Mouse (Mus musculus) heart, embryonic 14.5 days (tissue): ENCODE results near the gene Ncmap. TPM values are rescaled to one million over a fixed set of nuclear protein-coding genes. Genes with fewer than 3 reads are reported as not detected.
"Not testable (repeated sequence)": the region's sequence is repeated elsewhere in the genome, so short reads cannot be mapped to it uniquely, and the experiment has no call there.

Source experiments
- ATAC-seq: fragments of 200-750 bp; cut with Nextera tagmentation; 2 replicates; pipeline ENCODE4 v1.8.0; 2017; ENCODE audit warnings: low read depth, moderate TSS enrichment; ENCODE audit not compliant: insufficient number of reproducible peaks, insufficient read depth, low FRiP score
- H3K27ac ChIP-seq, 2 experiments: fragments of 200-500 bp in 1 of 2; fragments of 300-500 bp in 1 of 2; sonication (generic) in 1 of 2; replicated peaks in 1 of 2; 2 replicates each; pipeline ENCODE4 v1.5.1; 2012 to 2014; ENCODE audit warnings: low read depth in 2 of 2, low read length in 2 of 2, control low read depth in 1 of 2, mild to moderate bottlenecking in 1 of 2, mixed read lengths in 1 of 2; ENCODE audit not compliant: control insufficient read depth in 1 of 2, insufficient read depth in 1 of 2
- H3K27me3 ChIP-seq: fragments of 300-500 bp; sonication (generic); 2 replicates; pipeline ENCODE4 v1.6.1; 2014; ENCODE audit warnings: mild to moderate bottlenecking, low read length, control low read depth; ENCODE audit not compliant: control insufficient read depth, insufficient read depth
- H3K36me3 ChIP-seq: fragments of 300-500 bp; sonication (generic); 2 replicates; pipeline ENCODE4 v1.6.1; 2014; ENCODE audit warnings: mild to moderate bottlenecking, control low read depth, low read length, mixed read lengths; ENCODE audit not compliant: control insufficient read depth, insufficient read depth
- H3K4me1 ChIP-seq, 2 experiments: fragments of 200-500 bp in 1 of 2; fragments of 300-500 bp in 1 of 2; sonication (generic) in 1 of 2; 2 replicates each; pipeline ENCODE4 v1.6.1; 2012 to 2014; ENCODE audit warnings: low read length in 2 of 2, control low read depth in 1 of 2, mixed read lengths in 1 of 2; ENCODE audit not compliant: control insufficient read depth in 2 of 2, insufficient read depth in 2 of 2
- H3K4me2 ChIP-seq: fragments of 300-500 bp; sonication (generic); 2 replicates; pipeline ENCODE4 v1.6.1; 2014; ENCODE audit warnings: mild to moderate bottlenecking, low read length
- H3K4me3 ChIP-seq, 2 experiments: fragments of 200-500 bp in 1 of 2; fragments of 300-500 bp in 1 of 2; sonication (generic) in 1 of 2; 2 replicates each; pipeline ENCODE4 v1.5.1; 2012 to 2014; ENCODE audit warnings: low read length in 2 of 2, mild to moderate bottlenecking in 2 of 2, control low read depth in 1 of 2, low read depth in 1 of 2, moderate library complexity in 1 of 2; ENCODE audit not compliant: control insufficient read depth in 1 of 2, insufficient read depth in 1 of 2
- H3K9ac ChIP-seq: fragments of 300-500 bp; sonication (generic); 2 replicates; pipeline ENCODE4 v1.6.1; 2014; ENCODE audit warnings: mild to moderate bottlenecking, low read length
- H3K9me3 ChIP-seq: fragments of 300-500 bp; sonication (generic); 2 replicates; pipeline ENCODE4 v1.6.1; 2016; ENCODE audit warnings: low read length, control low read depth; ENCODE audit not compliant: control insufficient read depth
- WGBS: fragments of 180-500 bp; shearing (Covaris S2); extraction: QIAGEN DNeasy Blood & Tissue Kit; methylation state at CpG from one replicate; pipeline ENCODE4 v1.1.7; 2014; 5-methylcytosine and 5-hydroxymethylcytosine counted together
- polyA plus RNA-seq: library from polyadenylated mRNA; unstranded; fragments of >200 nt; fragmentation: Nextera tagmentation; extraction: Ambion mirVana; gene quantifications from 2 replicates; pipeline ENCODE4 v1.2.1, GENCODE M21; 2014

Gene Ncmap
- polyA plus RNA-seq, 1 experiment from 2014 or later: 0.41 TPM

DNA sequence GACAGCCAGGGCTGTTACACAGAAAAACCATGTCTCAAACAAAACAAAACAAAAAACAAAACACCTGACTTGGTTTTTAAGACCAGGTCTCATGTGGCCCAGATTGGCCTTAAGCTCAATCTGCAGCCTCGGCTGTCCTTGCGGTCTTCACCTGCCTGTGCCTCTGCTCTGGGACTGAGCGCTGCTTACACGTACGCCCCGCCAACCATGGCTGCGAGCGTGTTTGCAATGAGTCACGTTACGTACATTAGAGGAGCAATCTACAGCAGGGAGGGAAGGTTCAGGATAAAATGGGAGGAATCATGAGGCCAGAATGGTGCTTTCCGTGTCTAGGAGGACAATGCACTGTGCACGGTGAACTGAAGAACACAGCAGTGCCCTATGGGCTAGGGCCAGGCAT, 36.3 kb downstream of the Ncmap start:
- no peaks in the 10 kb centered on the region for H3K27me3 ChIP-seq
- no peaks in the 10 kb centered on the region for H3K9me3 ChIP-seq
- H3K9ac ChIP-seq: no peak overlapping the region
- no peak overlapping the region for H3K4me3 ChIP-seq
- no peak overlapping the region for H3K27ac ChIP-seq
- H3K36me3 ChIP-seq: no peaks in the 10 kb centered on the region
- ATAC-seq: no peak
- no peak overlapping the region for H3K4me2 ChIP-seq
- 91% methylated on average over 12 of the region's 12 CpGs for WGBS
- no peaks in the 10 kb centered on the region; a peak in 1 of 4 replicates for H3K4me1 ChIP-seq

- no peaks in the 10 kb centered on the region for H3K36me3 ChIP-seq
- H3K4me2 ChIP-seq: no peak overlapping the region
- ATAC-seq: no peak
- H3K27me3 ChIP-seq: no peaks in the 10 kb centered on the region
- no peak overlapping the region for H3K4me3 ChIP-seq
- H3K9ac ChIP-seq: no peak overlapping the region
- H3K27ac ChIP-seq: no peak overlapping the region
- 2% methylated on average over 6 of the region's 6 CpGs for WGBS
- no peaks in the 10 kb centered on the region for H3K9me3 ChIP-seq
- peaks cover 3 to 7% of the 10 kb centered on the region in 2 experiments for H3K4me1 ChIP-seq
Observed at GRCm38 (mm10) chr4:135358736-135359135, 39.3 kb downstream of the Ncmap start.

DNA sequence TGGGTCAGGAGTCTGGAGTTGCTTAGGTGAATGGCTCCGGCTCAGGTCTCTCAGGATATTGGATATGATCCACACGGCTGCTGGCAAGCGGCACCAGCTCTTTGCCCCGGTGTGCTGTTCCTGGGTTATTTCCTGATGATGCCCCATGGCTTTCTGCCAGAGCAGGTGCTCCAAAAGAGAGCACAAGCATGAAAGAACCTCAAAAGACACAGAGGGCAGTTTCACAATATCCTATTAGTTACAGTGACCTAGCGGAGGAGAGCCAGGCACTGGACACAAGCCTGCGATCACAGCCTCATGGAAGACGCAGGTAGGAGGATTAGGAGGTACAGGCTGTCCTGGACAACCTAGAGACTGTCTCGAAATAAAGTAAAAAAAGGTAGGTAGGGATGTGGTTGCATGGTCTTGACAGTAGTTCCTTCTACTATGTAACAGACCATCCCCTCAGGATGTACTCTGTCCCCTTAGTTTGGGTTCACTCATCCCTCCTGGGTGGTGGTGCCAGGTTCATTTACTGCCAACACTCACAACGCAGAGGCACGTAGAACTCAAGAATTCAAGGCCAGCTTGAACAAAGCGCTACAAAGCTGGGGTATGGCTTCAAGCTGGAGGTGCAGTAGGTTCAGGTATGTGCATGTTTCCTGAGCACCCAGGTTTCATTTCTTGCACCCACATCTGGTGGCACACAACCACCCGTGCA, 40.7 kb downstream of the Ncmap start:
- 75% methylated on average over 12 of the region's 12 CpGs for WGBS

GRCm38 (mm10) chr4:135355886-135356550, 42.0 kb downstream of the Ncmap start:
- Histone ChIP-seq H3K36me3 (no peaks in the 10 kb centered on the region), H3K27me3 (no peaks in the 10 kb centered on the region), H3K4me3 (no peak overlapping the region), H3K4me2 (no peak overlapping the region), H3K27ac (no peak overlapping the region), H3K9ac (no peak overlapping the region), H3K9me3 (no peaks in the 10 kb centered on the region), H3K4me1 (peaks cover 5 to 14% of the 10 kb centered on the region in 2 experiments)
- ATAC-seq: no peak
- 69% methylated on average over 9 of the region's 9 CpGs for WGBS

More for the DNA sequence above, 40.7 kb downstream of the Ncmap start:
- Histone ChIP-seq H3K9me3 (no peaks in the 10 kb centered on the region), H3K36me3 (no peaks in the 10 kb centered on the region), H3K4me3 (no peak overlapping the region), H3K4me1 (peaks cover 3 to 7% of the 10 kb centered on the region in 2 experiments), H3K27ac (no peak overlapping the region), H3K27me3 (no peaks in the 10 kb centered on the region), H3K9ac (no peak overlapping the region), H3K4me2 (no peak overlapping the region)
- ATAC-seq: no peak

GRCm38 (mm10) chr4:135354751-135355150, 43.3 kb downstream of the Ncmap start:
- not testable (repeated sequence) for ATAC-seq, H3K4me2 ChIP-seq, H3K4me3 ChIP-seq, H3K27me3 ChIP-seq, H3K9ac ChIP-seq, H3K9me3 ChIP-seq, H3K36me3 ChIP-seq
- Histone ChIP-seq H3K4me1 (peaks cover 5 to 14% of the 10 kb centered on the region in 2 experiments), H3K27ac (peak overlapping the region in 1 of 2 experiments; percentile 98; a peak in 1 of 4 replicates)

GRCm38 (mm10) chr4:135353794-135354450, 44.1 kb downstream of the Ncmap start:
- 11% methylated on average over 12 of the region's 12 CpGs for WGBS
- Histone ChIP-seq H3K4me2 (peak overlapping the region; percentile 80), H3K27ac (peak overlapping the region; percentile 92 to 98), H3K36me3 (peaks cover 10% of the 10 kb centered on the region; the same call in 1 of the 2 replicates), H3K9me3 (no peaks in the 10 kb centered on the region), H3K27me3 (no peaks in the 10 kb centered on the region), H3K4me1 (peaks cover 5 to 14% of the 10 kb centered on the region in 2 experiments), H3K4me3 (peak overlapping the region; percentile 42 to 97), H3K9ac (peak overlapping the region; percentile 78)
- no peak for ATAC-seq

- Histone ChIP-seq H3K9ac (peak within 1 kb of the TSS; percentile 99), H3K4me3 (peak within 1 kb of the TSS; percentile 80 to 97), H3K27ac (peak within 1 kb of the TSS; percentile 92 to 98), H3K36me3 (peaks cover 10% of the 10 kb centered on the region; the same call in 1 of the 2 replicates), H3K9me3 (no peaks in the 10 kb centered on the region), H3K4me1 (peaks cover 5 to 14% of the 10 kb centered on the region in 2 experiments), H3K4me2 (peak within 1 kb of the TSS; percentile 94), H3K27me3 (no peaks in the 10 kb centered on the region)
- WGBS: under 1% methylated on average over 69 of the region's 69 CpGs
- peak; percentile 93 for ATAC-seq
Observed at GRCm38 (mm10) chr4:135353066-135353793, 44.8 kb downstream of the Ncmap start, which contains the start of gene Srrm1. Gene Srrm1, minus strand, starts transcription at chr4:135353321.
